Mouse (Mus musculus) c-Kit-positive CD71-negative TER-119-negative erythroid progenitor cells, embryonic 14.5 days (primary cell): ENCODE data around the gene Mlst8.
"Not testable (repeated sequence)": the region's sequence is repeated elsewhere in the genome, so short reads cannot be mapped to it uniquely, and the experiment has no call there.

ENCODE experiments used
- DNase-seq: peaks from one replicate; pipeline ENCODE4 v3.0.0-alpha.2; 2013; ENCODE audit warnings: low read depth

Mlst8 gene

DNA sequence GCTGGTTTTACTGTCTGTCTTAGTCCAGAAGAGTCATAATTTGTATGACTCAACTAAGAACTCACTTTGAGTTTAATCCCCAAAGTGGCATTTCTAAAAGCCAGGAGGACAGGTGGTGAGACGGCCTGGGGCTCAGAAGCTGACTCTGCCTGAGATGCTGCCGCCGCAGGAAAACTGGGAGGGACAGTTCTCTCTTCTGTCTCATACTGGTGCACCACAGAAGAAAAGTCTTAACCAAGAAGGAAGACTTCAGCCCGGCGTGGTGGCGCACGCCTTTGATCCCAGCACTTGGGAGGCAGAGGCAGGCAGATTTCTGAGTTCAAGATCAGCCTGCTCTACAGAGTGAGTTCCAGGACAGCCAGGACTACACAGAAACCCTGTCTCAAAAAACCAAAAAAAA, 53.0 kb downstream of the Mlst8 start:
- DNase-seq = no peak

DNA sequence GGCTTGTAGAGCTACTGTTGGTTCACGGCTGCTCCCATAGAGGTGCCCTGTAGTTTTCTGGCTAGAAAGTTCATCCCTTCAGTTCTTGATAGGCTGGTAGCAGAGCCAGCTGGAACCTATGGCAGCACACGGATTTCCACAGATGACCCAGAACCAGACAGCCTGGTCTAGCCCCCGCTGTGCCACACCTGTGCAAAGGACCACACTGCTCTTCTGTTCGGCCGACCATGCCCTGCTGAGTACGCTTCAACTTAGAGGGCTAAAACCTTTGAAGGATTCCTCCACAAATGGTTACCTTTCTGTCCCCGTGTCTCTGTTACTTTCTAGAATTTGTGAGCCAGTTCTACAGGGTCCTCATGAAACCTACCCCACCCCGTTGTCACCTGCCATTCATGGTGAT, 53.6 kb downstream of the Mlst8 start:
- DNase-seq = not testable (repeated sequence)

DNA sequence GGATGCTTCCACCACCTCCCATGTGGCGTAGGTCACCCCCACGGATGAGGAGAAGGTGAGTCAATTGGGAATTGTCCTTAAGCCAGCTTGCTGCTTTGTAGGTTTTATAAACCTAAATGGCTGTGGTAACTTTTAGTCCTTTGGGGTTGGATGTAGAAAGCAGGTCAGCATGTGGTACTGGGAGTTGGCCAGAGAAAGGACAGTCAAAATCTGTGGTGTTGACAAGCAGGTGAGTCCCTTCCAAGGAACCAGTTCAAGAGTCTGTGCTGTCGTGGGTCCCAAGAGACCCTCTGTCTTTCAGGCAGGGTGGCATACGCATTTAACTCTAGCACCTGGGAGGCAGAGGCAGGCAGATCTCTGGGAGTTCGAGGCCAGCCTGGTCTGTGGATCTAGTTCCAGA, 54.4 kb downstream of the Mlst8 start:
- DNase-seq = no peak
